Mouse (Mus musculus) thymus, adult 18-20 months (tissue): ENCODE results near the gene S100a4.

Experiments used
- DNase-seq, 2 experiments: peaks; one replicate each; pipeline ENCODE4 v3.0.0; 2022; ENCODE audit warnings: mixed read lengths in 2 of 2

S100a4 gene

DNA sequence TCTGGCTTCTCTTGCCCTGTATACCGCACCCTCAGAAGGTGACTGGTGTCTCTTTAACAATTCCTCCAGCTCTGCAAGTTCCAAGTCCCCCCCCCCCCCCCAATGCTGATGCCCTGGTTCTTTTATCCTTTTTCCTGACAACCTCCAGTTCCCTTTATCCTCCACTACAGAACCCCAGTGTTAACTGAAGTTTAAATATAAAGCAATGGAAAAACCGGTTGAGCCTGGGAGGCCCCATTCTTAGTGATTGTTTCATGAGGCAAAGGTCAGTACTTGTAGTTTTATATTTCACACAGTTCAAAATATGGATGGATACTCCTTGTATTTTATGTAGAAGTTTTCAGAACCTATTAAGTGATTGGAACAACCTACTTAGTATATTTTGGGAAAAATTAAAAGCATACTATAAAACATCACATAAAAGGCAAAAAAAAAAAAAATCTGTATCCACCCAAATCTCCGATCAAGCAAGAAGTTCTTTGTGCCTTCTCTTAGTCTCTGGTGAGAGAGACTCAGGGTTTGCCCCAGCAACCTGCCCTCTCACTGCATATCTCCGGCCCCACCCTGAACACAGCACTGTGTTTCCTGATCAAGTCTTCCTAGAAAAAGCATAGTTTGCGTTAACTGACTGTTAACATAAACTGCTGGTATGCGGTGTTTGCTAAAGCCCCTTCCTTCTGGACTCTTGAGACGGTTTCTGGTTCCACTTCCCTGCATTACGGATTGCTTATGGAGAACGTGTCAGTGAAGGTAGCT, 22.9 kb downstream of the S100a4 start:
- no peak for DNase-seq

DNA sequence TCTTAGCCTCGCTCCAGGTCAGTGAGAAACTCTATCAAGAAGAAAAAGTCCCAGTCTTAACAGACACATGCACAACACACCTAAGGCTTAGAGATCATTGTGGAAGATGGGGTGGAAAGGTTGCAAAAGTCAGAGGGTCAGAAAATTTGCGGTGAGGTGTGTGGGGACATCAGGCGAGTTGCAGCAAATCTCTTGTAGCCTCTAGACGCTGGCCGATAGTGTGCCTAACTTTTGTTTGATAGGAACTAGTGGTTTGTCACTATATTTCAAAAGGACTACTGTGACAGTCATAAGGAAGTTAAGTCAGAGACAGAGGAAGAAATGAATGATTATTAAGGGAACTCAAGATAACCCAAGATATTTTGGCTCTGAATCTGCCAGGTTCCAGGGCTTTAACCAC, 23.8 kb downstream of the S100a4 start:
- no peak for DNase-seq

DNA sequence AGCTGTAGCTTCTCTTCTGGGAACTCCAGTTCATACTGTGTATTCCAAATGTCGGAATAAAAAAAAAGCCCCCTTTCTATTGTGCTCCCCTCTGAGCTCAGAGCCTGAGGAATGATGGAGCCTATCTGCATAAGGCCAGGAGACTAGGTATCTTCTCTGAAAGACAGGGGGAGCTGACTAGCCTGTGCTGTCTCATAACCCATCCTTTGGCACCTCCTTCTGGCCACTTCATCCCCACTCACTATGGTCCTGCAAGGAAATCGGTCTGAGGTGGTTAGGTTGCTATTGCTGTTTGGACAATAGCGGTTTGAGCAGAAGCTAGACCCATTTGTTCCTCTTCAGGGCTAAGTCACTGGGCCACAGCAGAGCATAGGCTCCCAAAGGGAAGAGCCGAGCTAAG, 24.2 kb downstream of the S100a4 start:
- no peak for DNase-seq

DNA sequence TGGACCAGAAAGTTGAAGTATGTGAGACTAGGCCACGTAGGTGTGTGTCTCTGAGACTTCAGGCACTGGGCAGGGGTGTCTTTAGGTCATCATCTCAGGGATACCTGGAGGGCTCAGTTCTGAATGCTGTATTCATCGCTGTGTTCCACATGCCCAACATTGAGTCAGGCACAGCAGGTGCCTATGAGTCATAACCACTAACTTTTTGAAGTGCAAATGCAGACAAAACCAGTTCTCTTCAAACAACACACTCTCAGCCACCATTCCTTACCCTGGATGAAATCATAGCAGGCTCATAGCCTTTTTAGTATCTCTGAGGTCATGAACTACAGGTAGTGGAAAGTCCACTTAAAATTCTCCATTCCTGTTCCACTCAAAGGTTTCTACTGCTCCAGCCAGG, 25.7 kb downstream of the S100a4 start:
- no peak for DNase-seq

DNA sequence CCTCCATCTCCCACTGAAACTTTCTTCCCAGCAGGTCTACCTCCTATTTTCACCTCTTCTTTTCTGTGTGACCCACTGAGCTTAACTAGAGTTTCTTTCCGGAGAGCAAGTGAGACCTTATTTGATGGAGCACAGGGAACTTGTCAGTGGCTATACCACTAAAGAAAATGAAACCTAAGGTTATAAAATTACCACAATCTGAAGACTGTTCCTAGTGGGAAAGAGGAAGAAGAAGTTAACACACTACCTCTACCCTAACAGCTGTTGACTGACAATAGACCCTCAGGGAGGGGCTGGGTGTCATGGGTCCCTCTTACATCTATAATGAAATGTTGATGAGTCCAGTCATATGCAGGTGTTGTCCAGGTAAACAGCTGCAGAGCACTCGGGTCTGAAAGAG, 28.4 kb downstream of the S100a4 start:
- DNase-seq = no peak

DNA sequence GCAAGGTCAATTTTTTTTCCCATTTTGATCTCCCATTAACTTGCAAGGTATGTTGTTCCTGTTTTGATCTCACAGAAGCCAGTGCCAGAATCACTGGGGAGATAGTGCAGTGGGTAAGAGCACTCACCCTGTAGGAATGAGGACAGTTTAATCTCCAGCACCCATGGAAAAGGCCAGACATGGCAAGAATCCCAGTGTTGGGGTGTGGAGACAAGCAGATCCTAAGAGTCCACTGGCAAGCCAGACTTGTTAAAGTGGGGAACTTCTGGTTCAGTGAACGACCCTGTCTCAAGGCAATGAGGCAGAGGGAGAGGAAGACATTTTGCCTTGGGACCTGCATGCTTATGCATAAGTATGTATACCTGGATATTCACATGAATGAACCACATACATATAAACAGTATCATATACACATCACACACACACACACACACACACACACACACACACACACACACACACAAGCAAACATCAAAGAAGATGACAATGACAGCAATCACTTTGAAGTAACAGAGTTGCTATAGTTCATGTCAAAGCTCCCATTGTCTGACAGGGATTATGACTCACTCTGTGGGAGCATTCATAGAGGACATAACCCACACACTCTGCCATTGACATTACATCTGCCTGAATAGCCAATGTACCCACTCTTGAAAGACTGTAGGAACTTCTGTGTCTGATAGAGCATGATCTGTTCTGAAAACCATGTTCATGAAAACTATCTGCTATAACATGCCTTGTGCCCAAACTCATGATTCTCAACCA, 35.1 kb downstream of the S100a4 start:
- DNase-seq = no peak

DNA sequence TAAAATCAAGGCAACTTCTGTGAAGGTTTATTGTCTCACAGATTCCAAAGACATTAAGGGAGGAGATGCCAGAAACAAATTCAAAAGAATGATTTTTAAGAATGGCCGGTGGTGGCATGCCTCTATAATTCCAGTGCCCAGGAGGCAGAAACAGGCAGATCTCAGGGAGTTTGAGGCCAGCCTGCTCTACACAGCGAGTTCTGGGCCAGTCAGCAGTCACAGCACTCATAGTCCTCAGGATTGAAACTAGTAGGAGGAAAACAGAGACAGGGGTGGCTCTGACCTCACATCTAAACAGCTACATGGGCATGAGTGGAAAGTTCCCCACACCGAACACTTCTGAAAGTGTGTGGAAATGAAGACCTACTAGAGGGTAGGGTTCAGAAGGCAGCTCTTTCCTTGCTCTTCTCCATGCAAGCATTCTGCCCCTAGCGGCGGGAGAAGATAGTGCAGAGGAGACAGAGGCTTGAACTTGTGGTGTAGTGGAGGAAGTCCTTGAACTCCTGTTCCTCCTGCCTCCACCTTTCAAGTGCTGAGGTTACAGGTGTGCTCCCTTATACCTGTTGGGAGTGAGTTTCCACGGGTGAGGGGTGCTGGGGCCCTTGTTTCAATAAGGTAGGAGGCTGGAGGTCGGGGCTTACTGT, 36.1 kb downstream of the S100a4 start:
- peak; percentile 30 to 32 for DNase-seq

DNA sequence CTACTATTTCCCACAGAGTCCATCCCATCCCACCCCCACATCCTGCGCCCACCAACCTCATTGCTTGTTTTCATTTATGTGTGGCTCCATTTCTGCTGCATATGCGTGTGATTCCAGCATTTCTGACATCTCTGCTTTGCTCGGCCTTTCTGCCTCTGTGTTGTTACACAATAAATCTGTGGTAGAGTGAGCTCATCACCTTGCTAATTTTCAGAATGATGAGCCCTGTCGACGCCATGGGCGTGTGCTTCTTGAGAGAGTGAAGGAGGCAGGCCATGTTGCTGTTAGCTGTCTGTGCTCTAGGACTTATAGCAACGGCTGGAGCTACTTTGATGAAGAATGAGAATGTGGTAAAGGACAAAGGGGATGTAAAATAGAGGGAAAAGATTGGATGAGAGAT, 37.4 kb downstream of the S100a4 start:
- no peak for DNase-seq

DNA sequence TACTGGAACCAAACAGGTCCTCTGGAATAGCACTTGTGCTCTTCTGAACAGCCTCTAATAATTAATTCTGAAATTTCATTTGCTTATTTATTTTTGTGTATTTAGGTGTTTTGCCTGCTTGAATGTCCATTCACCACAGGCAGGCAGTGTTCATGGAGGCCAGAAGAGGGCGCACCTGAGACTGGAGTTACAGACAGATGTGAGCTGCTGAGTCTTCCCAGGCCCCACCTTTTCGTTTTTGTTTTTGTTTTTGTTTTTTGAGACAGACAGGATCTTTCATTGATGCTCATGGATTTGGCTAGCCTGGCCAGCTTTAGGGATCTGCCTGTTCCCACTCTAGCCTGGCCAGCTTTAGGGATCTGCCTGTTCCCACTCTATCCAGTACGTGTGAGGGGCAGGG, 40.6 kb downstream of the S100a4 start:
- DNase-seq = peak in 1 of 2 experiments; percentile 18

DNA sequence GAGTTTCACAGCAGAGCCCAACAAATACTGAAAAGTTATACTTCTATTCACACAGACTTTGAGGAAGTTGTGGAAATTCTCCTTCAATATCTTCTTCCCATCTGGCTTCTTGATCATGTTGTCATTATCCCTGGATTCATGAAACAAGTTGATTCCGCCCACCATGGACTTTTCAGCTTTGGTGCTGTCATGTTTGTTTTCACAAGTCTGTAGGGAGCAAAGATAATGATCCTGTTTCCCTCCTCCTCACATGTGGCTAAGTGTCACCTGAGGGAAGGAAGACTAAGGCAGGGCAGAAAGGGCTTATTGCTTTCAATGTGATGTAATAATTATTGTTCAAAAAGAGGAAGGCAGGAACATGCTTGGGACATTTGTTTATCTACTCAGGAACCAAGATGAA, 43.7 kb downstream of the S100a4 start:
- no peak for DNase-seq

DNA sequence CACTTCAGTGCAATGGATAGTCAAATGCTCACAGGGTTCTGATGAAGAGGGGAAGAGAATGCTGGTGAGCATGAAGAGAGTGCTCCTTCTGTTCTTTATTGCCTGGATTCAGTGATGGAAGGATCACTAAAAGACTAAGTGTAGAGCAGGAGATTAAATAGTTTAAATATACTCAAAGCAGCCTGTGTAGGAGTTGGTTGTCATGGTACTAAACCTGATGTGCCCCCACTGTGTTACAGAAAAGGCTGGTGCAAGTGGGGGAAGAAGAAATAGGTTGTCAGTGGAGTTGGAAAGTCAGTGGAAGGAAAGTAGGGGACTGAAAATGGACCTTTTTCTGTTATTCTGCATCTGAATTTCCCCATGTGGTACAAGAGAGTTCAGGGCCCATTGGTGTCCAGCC, 45.4 kb downstream of the S100a4 start:
- DNase-seq = no peak

DNA sequence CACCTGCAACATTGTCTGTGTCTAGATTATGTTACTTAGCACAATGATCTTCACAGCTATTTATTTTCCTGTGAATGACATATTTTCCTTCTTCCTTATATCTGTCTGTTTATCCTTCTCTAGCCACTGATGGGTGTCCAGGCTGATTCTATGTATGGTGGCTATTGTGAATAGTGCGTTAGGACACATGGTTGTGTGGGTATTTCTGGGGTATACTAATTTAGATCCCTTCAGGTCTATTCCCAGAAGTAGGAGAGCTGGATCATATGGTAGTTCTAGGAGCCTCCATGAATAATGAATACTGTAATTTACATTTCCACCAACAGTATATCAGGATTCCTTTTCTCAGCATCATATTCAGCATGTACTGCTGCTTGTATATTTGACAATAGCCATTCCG, 46.3 kb downstream of the S100a4 start:
- DNase-seq = no peak

DNA sequence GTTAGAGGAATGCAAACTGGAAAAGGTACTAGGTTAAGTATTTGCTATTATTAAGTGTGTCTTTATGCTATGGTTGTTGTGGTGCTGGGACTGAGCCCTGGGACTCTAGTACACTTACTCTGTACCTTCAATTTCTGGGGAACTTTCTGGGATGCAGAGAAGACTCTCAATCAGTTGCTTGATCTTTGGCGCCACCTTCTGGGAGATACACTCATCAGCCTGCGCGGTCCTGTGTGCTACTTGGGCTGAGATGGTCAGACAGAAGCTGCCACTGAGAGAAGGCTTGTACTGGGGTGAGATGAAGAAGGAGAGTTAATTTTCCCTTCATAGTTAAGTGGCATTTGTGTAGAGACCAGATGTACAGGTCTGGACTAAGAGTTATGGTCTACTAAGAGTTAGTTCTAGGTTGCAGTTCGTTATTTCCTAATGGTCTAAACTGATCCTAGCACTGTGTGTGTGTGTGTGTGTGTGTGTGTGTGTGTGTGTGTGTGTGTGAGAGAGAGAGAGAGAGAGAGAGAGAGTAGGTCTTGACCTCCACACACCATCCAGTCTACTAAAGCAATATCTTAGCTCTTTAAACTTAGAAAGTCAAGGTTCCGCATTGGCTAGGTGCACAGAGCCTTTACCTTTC, 49.4 kb downstream of the S100a4 start:
- DNase-seq = peak; percentile 7 to 17

DNA sequence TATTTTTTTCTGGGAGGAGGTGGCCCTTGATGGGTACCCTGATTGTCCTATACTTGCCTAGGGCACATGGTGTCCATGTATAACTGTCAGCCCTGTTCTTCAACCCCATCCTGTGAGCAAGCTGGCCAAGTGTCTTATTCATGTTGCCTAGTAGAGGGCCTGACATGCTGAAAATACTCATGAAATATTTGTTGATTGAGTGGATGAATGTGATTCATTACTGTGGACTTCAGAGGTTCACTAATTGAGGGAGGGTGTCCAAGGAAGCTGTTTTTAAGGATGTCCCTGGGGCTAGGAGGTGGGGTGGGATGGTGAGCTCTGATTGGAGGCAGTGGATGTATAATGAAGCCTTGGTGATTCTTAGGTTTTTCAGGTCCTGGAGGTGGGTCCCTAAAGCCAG, 50.1 kb downstream of the S100a4 start, which contains the start of gene S100a7a:
Gene S100a7a (plus strand): TSS at position 301 of the 400 bp plus-strand sequence.
- no peak for DNase-seq
